Mouse (Mus musculus) lung, postnatal 4 days (tissue): Measurements from ENCODE around the gene Stub1.
"Not testable (repeated sequence)": the region's sequence is repeated elsewhere in the genome, so short reads cannot be mapped to it uniquely, and the experiment has no call there.

ENCODE experiments used
- DNase-seq, 2 experiments: peaks; one replicate each; pipeline ENCODE4 v3.0.0; 2021

Stub1 gene

DNA sequence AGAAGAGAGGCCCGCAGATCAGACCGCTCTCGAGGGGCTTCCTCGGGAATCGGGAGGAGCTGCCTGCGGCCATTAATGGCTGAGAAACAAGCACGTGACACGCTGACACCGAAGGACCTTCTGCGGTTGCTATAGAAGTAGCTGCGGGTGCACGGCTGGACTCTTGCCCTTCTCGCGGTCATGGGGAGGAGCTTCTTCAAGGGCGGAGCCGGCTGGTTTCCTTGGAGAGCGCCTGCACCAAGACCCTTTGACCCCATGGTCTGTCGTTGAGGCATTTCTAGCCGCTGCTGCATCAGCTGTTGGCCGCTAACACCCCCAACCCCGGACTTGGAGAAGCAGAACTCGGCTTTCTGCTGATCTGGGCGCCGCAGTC, at the start of gene Stub1:
Gene Stub1 (minus strand): TSS at position 114 of the 373 bp plus-strand sequence.
- peak; percentile 93 to 96 for DNase-seq

DNA sequence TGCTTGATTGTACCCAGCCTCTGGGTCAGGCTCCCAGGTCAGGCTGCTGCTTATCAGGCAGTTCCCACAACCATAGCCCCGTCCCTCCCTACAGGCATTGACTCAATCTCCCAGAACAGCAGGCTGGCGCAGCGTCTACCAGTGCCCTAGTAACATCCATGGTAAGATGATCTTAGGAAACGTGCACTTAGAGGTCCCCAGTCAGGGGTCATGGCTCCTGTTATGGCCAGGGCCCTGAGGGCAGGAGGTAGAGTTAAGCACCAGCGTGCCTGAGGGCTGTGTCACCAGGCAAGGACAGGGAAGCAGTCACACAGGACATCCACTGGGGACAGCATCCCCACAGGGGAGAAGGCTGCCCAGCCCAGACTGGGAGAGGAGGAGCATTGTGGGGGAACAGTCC, 49.1 kb upstream of the Stub1 start:
- no peak for DNase-seq

DNA sequence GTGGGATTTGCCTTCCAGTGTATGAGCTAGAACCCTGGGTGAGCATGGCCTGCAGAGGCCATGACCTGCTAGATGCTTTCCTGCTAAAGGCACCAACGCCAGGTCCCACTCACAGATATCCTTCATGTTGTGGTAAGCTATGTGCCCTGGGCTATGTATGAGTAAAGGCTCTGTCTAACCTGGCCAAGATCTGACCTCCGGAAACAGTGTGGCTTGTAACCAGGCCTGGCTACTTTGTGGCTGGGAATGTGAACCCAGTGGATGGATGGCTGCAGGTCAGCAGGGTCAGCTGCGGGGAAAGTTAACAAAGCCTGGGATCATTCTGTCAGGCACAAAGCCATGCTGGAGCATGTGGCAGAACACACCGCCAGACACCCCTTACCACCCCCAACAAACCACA, 48.5 kb upstream of the Stub1 start:
- no peak for DNase-seq

DNA sequence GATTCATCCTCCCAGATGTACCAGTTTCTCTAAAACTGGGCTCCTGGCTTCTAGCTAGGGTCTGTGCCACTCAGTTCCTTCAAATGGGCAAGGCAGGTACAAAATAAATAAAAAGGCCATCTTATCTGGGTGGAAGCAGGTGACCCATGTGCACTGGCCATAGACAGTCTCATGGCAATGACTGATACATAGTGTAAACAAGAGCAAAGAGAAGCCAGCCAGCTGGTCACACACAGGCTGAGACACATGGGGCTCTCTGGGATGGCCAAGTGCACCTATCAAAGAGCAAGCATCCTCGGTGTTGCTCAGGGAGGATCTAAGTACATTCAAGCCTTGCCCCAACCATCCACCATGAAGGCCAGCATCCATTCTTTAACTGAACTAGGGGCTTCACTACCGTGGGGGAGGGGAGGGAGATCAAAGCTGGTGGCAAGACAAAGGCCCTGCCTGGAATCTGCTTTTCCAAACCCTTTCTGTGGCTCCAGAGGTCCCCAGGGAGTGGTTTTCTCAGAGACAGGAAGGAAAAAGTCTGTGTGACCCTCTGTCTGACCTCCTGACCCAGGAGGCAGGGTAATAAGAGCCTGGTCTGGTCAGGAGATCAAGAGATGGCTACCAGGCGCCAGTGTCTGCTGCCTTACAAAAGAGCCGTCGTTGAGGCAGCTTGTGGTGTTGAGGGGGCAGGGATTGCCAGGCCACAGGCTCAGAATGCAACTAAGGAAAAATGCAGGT, 47.9 kb upstream of the Stub1 start:
- no peak for DNase-seq

DNA sequence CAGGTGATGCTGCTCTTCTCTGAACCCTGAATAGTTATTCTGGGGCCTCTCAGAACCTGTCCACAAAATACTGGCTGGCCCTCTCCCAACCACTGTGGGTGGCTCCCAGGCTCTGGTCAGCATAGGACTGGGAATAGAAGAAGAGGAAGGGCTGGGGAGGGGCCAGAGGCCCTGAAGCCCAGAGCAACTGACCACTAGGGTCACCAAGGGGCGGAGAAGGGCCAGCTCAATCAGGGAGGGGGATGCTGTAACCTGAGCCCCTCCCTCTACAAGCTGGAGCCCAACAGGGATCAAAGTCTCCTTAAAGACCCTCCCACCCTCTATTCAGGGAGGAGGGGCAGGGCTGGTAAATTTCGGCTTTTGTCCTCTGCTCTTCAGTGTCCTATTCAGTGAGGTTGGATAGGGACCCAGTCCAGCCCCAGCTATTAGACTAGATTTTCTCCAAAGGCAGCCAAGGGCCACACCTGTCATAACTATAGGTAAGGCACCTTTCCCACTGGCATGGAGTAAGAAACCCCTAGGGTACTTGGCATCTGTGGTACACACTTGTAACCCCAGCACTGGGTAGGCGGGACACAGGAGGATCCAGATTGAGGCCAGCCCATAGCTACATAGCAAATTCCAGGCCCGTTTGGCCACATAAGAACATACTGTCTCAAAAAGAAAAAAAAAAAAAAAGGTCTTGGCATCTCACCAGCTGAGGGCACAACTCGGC, 47.1 kb upstream of the Stub1 start, which contains the start of gene Wfikkn1:
Gene Wfikkn1 (minus strand): TSS at position 663 of the 715 bp plus-strand sequence.
- DNase-seq = no peak

DNA sequence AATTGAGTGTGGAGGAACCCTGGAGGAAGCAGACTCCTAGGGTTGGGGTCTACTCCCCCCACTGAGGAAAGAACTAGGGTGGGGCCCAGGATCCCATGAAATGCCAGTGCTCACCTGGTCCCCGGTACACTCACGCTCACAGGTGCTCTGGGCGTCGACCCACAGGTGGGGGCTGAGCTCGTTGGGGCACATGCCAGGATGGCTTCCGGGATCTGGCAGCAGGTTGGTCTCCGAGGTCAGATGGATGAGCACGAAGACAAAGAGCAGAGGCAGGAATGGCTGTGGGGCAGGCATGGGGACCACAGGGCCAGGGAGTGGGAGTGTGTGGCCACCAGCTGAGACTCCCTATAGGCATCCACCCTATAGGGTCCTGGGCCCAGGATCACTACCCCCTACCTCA, 46.5 kb upstream of the Stub1 start:
- DNase-seq = no peak

DNA sequence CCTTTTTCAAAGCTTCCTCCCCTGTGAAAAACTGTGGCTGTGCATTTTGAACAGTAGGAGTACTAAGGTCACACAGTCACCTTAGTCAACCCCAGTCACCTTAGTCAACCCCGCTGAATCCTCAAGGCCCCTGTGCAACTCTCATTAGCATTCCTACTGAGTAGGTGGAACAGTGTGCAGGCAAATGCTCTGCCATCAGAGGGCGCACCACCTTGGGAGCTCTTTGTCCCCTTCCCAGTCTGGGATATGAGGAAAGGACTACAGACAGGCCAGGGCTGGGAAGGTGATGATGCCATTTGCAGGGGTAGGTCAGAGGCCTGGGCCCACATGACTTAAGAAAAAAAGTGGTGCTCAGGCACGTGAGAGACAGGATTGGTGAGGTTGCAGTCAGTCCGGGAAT, 46.1 kb upstream of the Stub1 start:
- peak in 1 of 2 experiments; percentile 38 for DNase-seq

DNA sequence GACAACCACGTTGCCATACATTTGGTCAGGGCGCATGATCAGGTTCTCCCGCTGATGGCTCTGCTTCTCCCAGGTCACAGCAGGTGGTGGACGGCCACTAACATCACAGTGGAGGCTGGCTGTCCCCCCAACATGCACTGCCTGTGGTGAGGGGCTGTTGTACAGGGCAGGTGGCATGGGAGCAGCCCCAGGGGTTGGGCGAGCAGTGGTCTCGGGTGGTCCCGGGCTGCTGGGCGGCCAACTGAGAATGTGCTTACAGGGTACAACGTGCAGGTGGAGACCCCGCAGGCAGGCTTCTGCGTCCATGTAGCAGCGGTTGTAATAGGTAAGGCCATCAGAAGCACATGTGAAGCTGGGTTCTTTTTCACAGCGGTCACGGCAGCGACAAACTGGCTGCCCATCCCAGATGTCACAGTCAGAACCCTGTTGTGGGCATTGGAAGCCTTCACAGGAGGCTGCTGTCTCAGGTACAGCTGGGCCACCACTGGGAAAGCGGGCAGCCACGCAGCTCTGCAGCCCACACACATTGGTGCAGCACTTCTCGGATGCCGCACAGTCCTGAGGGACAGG, 45.5 kb upstream of the Stub1 start:
- DNase-seq = no peak

DNA sequence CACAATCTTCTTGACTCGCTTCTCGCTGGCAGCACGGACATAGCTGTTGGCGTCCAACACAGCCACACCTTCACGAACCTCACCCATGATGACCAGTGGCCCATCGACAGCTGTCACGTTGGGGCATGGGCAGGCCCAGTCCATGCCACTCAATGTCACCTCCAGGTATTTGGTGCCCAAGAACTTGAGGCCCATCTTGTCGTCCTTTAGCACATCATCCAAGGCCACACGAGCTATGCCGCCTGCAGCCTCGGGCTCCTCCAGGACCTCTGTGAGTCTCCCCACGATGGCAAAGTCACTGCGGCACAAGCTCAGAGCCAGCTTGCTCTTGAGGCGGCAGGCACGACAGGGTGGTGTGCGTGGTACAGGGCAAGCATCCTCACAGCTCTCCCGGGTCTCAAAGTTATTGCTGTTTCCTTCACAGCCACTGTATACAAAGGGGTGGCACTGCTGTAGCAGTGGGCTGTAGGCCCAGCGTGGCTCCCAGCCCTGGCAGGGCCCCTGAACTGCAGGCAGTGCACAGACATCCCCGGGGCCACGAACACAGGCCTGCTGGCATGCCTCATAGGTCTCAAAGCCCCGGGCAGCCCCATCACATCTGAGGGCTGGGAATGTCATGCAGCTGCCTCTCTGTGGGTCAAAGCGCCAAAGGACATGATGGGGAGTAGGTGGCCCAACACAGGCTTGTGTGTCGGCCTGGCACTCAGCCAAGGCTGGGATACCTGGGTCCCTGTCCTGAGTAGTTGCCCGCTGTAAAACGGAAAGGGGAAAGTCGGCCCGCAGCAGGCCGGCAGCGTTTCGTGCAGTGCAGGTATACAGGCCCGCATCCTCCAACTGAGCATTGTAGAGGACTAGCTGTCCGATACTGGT, 44.8 kb upstream of the Stub1 start:
- DNase-seq = no peak

DNA sequence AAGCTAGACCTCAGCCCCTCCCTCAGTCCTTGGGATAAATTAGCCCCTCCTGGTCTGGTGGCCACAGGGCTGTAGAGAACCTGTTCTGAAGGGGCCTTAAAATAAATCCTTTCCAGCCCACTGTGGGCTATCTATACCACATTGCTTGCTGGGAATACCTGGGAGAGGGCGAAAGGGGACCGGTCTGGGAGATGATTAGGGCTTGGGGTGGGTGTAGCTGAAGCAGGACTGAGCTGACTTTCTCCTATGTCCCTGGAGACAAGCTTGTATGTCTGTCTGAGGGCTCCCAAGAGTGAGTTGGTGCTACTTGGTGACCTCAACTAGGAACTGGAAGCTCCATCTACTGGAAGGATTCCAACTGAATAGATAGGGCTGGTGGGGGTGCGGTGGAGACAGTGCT, 43.8 kb upstream of the Stub1 start:
- no peak for DNase-seq

DNA sequence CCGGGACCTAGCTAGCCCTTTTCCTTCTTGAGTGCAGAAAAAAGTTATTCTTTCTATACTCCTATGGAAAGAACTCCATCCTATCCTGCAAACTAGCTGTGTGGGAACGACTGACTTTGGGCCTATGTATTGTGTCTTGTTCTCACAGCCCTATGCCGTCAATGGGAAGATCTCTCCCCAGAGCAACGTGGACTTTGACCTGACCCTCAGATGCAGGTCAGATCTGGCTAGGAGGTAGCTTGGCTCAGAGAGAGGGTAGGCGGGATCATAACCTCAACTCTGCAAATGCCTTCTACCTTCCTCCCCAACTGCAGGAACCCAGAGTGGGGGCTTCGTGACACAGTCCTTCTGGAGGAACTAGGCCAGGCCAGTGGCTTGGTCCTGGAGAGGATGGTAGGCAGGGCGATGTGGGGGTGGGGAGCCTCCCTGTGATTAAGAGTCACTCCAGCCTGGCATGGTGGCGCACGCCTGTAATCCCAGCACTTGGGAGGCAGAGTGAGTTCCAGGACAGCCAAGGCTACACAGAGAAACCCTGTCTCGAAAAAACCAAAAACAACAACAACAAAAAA, 43.2 kb upstream of the Stub1 start:
- no peak for DNase-seq

DNA sequence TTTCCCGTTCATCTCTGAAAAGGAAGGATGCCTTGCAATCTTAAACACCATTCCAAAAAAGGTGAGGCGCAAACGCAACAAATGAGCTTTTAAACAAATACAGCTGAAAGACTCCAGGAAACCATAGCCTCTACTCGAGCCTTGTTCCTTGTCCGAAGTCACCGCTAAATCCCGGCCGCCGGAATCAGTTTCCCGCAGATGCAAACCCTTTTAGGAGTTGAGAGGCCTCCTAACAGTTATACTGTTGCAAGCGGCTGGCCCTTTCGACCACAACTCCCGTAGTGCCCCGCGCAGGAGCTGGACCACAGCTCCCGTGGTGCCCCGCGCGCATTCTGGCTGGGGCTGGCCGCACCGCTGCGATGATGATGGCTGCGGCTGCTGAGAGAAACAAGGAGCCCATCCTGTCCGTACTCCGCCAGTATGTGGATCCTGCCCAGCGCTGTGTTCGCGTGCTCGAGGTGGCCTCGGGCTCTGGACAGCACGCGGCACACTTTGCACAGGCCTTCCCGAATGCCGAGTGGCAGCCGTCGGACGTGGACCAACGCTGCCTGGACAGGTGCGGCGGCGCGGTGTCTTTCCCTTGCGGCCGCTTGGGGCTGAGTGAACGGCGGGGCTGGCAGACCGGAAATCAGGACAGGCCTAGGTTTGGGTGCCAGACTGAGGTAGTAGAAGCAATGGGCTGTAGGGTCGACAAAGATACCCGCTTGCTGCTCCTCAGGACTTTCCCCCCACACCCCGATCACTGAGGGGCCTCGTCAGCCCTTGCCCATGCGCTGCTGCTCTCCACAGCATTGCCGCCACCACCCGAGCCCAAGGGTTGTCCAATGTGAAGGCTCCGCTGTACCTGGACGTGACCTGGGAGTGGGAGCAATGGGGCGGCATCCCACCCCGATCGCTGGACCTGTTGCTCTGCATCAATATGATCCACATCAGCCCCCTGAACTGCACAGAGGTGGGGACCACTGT, 42.2 kb upstream of the Stub1 start:
- peak; percentile 91 to 92 for DNase-seq

DNA sequence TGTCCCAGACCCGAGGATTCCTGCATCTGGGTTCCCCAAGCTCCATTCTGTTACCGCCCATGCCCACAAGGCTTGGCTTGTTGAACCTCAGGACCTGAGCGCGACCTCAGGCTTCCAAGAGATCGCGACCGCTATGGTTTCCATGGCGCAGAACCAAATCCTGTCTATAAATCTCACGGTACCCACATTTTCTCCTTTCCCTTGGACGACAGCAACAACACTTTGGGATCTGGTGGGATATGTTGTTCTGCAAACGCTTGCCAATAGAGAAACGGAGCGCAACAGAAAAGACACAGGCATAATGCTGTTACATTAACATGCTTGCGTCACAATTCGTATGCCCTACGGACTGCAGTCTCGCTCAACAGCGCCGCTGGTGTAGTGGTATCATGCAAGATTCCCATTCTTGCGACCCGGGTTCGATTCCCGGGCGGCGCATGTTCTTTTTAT, 41.5 kb upstream of the Stub1 start, which contains the start of gene Mettl26:
Gene Mettl26 (plus strand): TSS at position 354 of the 450 bp plus-strand sequence.
- peak; percentile 90 to 93 for DNase-seq

DNA sequence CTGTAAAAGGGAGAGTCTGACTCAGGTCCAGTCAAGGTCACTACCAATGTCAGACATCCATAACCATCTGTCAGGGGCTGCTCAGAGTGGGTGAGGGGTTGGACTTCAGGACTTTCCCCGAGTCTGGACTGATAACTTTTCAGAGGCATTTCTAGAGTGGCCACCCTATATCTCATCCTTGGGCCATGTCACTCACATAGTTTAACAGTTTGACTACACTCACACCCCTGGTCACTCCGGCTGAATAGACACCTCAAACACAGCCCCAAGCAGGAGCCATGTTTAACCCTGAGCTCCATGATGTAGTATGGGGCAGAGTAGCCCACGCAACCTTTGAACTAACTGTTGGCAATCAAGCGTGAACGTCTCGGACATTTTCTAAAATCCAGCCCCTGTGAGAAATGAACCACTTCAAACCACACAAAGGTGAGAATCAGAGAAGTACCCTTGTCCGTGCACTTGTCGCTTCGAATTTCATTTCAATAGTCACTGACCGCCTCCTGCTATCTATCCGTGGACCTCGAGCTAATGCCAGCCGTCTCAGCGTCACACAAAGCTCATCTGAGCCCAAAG, 41.0 kb upstream of the Stub1 start:
- no peak for DNase-seq

DNA sequence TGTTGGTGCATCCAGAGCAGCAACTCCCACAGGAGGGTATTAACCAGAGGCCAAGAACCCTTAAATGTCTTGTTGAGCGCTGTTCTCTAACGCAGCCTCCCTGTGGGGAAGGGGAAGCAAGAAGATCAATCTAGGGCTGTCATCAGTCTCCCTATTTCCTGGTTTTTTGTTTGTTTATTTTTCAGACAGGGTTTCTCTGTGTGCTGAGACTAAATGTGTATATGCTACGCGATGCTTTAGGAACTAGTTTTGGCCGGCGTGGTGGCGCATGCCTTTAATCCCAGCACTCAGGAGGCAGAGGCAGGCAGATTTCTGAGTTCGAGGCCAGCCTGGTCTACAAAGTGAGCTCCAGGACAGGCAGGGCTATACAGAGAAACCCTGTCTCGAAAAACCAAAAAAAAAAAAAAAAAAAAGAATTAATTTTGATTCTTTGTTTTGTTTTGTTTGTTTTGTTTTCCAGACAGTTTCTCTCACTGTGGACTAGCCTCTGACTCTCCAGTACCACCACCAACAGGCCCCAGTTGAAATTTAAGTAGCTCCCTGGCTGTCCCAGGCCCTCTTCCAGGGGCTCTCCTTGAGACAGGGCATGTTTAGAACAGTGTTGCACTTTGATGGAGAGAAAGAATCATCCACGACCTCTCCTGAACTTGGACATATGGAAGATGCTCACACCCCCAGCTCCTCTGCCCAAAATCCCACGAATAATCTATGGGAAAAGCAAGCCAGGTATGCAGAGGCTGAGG, 40.4 kb upstream of the Stub1 start:
- DNase-seq = no peak

DNA sequence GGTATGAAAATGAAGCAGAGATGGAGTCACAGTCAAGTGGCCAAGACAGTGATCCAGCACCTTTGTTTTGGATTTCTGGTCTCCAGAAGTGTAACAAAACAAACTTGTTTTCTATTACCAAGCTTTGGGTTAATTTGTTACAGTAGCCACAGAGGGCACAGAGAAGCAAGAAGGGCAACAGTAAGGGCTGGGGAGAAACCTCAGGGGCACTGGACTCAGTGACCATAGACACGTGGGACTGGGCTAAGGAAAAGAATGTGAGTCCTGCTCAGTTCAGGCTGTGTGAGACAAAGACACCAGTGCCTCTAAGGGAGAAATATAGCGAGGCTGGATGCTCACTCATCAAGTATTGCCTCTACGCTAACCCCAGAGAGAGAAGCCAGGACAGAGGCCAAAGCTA, 39.5 kb upstream of the Stub1 start:
- DNase-seq = no peak

DNA sequence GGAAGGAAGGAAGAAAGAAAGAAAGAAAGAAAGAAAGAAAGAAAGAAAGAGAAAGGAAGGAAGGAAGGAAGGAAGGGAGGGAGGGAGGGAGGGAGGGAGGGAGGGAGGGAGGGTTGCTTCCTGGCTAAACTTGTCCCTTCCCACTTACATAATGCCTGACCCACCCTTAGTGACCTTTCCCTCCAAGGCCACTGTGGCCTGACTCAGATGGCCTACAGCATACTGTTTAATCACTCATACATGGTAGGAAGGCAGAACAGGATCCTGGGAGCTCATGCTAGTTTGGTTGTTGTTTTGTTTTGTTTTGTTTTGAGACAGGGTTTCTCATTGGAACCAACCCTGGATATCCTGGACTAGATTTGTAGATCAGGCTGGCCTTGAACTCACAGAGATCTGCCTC, 38.4 kb upstream of the Stub1 start:
- DNase-seq = not testable (repeated sequence)

DNA sequence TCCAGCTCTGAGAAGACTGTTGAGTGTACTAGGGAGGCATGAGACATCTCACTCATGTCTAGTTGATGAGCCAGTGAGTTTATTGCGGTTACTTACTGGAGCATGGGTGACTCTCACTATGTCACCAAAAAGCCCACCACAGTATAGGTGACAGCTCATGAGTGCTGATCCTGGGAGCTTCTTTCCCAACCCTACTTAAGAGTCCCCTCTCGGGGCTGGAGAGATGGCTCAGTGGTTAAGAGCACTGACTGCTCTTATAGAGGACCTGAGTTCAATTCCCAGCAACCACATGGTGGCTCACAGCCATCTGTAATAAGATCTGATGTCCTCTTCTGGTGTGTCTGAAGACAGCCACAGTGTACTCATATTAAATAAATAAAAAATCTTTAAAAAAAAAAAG, 36.8 kb upstream of the Stub1 start:
- DNase-seq = no peak

DNA sequence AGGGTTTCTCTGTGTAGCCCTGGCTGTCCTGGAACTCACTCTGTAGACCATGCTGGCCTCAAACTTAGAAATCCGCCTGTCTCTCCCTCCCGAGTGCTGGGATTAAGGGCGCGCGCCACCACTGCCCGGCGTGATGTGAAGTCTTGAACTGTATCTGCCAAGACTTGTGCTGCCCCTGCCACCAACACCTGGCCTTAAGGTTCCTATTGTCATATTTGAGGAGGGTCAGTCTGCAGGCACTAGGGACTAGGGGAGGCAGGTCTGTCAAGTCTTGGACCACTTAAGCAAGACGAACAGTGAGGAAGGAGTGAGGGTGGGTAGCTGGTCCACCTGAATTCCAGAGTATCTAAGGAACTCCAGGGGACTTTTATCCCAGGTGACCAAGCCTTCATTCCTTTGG, 36.3 kb upstream of the Stub1 start:
- no peak for DNase-seq

DNA sequence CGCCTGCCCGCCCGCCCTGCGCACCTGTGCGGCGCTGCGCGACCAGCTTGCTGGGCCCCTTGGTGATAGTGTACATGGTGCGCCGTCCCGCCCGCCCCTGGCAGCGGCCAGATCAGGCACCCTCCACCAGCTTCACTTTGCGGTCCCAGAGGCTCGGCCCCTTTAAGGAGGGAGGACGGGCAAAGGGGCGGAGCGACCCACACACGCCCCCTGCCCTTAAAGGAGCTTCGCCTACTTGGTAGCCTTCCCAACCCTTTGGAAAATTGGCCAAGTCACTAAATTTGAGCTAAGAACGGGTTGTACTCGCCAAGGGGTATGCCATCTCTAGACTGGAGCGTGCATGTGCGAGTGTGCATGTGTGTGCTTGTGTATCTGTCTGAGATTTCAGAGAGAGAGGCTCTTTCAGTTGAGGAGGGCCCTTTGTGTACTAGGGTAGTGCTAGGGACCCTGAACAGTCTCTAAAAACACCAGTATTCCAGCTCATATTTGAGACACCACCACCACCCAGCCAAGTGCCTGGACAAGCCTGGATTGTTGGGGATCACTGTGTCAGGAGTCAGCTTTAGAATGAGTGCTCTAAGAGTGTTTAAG, 35.5 kb upstream of the Stub1 start, which contains the start of gene Mcrip2:
Gene Mcrip2 (minus strand): TSS at position 164 of the 591 bp plus-strand sequence.
- DNase-seq = peak; percentile 85 to 88
